Mouse (Mus musculus) liver, embryonic 11.5 days (tissue): ENCODE data around the gene Gm20920. TPM values are rescaled to one million over a fixed set of nuclear protein-coding genes. Genes with fewer than 3 reads are reported as not detected.
"Not testable (repeated sequence)": the region's sequence is repeated elsewhere in the genome, so short reads cannot be mapped to it uniquely, and the experiment has no call there.

ENCODE experiments used
- ATAC-seq: fragments of 200-750 bp; cut with Nextera tagmentation; replicated peaks from 2 replicates; pipeline ENCODE4 v1.8.0; 2017; ENCODE audit warnings: moderate number of reproducible peaks, mild to moderate bottlenecking, moderate TSS enrichment, moderate library complexity; ENCODE audit not compliant: low FRiP score
- DNase-seq: peaks from one replicate; pipeline ENCODE4 v3.0.0-alpha.2; 2017; ENCODE audit warnings: low spot score
- H3K27ac ChIP-seq: fragments of 300-500 bp; sonication (generic); 2 replicates; pipeline ENCODE4 v1.5.1; 2014; ENCODE audit warnings: mild to moderate bottlenecking, low read depth, low read length, control low read depth
- H3K27me3 ChIP-seq: fragments of 300-500 bp; sonication (generic); replicated peaks from 2 replicates; pipeline ENCODE4 v1.6.1; 2014; ENCODE audit warnings: low read length, mixed read lengths; ENCODE audit not compliant: control insufficient read depth, insufficient read depth
- H3K36me3 ChIP-seq: fragments of 300-500 bp; sonication (generic); 2 replicates; pipeline ENCODE4 v1.6.1; 2014; ENCODE audit warnings: mild to moderate bottlenecking, low read length, moderate library complexity, mixed read lengths; ENCODE audit not compliant: control insufficient read depth, insufficient read depth
- H3K4me1 ChIP-seq: fragments of 300-500 bp; sonication (generic); replicated peaks from 2 replicates; pipeline ENCODE4 v1.6.1; 2014; ENCODE audit warnings: low read length, mixed read lengths; ENCODE audit not compliant: control insufficient read depth, insufficient read depth
- H3K4me2 ChIP-seq: fragments of 300-500 bp; sonication (generic); 2 replicates; pipeline ENCODE4 v1.6.1; 2014; ENCODE audit warnings: mild to moderate bottlenecking, control low read depth, moderate library complexity
- H3K4me3 ChIP-seq: fragments of 300-500 bp; sonication (generic); 2 replicates; pipeline ENCODE4 v1.5.1; 2014; ENCODE audit warnings: low read depth, low read length, control low read depth
- H3K9ac ChIP-seq: fragments of 300-500 bp; sonication (generic); 2 replicates; pipeline ENCODE4 v1.6.1; 2014; ENCODE audit warnings: low read depth, low read length, control low read depth
- H3K9me3 ChIP-seq: fragments of 300-500 bp; sonication (generic); 2 replicates; pipeline ENCODE4 v1.6.1; 2016; ENCODE audit warnings: low read length, inconsistent platforms, mixed read lengths; ENCODE audit not compliant: control insufficient read depth
- WGBS: fragments of 180-500 bp; shearing (Covaris S2); extraction: QIAGEN DNeasy Blood & Tissue Kit; methylation state at CpG from one replicate; pipeline ENCODE4 v1.1.7; 2014; 5-methylcytosine and 5-hydroxymethylcytosine counted together
- polyA plus RNA-seq: library from polyadenylated mRNA; unstranded; fragments of >200 nt; fragmentation: Nextera tagmentation; extraction: Ambion mirVana; gene quantifications from 2 replicates; pipeline ENCODE4 v1.2.1, GENCODE M21; 2014

Gene Gm20920
- not detected in 2 replicates for polyA plus RNA-seq

DNA sequence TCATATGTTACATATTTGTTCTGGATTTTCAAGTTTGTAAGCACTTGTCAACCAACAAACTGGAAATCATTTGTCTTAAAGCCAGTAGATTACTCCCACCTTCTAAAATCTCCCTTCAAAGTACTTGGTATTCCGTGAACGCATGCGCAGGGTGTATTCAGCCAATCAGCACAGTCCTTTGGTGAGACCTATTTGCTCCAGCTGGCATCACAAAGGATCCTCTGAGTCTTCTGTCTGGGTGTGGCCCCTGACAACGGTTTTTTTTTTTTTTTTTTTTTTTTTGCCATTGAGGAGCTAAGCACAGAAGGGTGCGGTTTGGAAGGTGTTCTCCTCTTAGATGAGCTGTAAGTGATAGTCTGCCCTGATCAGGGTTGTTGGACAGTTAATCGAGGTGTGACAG lies at the start of gene Gm20920:
Gene Gm20920 (plus strand): TSS at position 301 of the 400 bp plus-strand sequence.
- DNase-seq, H3K36me3 ChIP-seq, H3K4me3 ChIP-seq, ATAC-seq, H3K27me3 ChIP-seq, H3K27ac ChIP-seq, H3K9ac ChIP-seq, H3K4me2 ChIP-seq, H3K9me3 ChIP-seq, H3K4me1 ChIP-seq: not testable (repeated sequence)
- no CpG with 5 or more reads among the region's 6 CpGs for WGBS
